Mouse (Mus musculus) thymus, postnatal 0 days (tissue): Measurements from ENCODE around the gene Tmprss9. TPM values are rescaled to one million over a fixed set of nuclear protein-coding genes. Genes with fewer than 3 reads are reported as not detected.

Experiments
- DNase-seq: peaks from one replicate; pipeline ENCODE4 v3.0.0-alpha.2; 2015; ENCODE audit warnings: low spot score
- polyA plus RNA-seq: library from polyadenylated mRNA; unstranded; fragments of >200 nt; fragmentation: Nextera tagmentation; extraction: Ambion mirVana; gene quantifications from 2 replicates; pipeline ENCODE4 v1.2.1, GENCODE M21; 2015

Gene Tmprss9
- polyA plus RNA-seq, 1 experiment from 2014 or later = 0.08 TPM

DNA sequence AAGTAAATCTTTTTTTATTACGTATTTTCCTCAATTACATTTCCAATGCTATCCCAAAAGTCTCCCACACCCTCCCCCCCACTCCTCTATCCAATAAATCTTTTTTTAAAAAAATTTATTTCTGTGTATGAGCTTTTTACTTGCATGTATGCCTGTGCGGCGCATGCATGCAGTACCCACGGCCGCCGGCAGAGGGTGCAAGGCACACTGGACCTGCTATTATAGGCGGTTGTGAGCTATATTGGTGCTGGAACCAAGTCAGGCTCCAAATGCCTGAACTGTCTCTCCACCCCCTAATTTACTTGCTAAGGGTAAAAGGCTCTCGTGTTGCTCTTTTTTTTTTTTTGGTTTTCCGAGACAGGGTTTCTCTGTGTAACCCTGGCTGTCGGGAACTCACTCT is 9.7 kb downstream of the Tmprss9 start:
- DNase-seq = peak; percentile 71

DNA sequence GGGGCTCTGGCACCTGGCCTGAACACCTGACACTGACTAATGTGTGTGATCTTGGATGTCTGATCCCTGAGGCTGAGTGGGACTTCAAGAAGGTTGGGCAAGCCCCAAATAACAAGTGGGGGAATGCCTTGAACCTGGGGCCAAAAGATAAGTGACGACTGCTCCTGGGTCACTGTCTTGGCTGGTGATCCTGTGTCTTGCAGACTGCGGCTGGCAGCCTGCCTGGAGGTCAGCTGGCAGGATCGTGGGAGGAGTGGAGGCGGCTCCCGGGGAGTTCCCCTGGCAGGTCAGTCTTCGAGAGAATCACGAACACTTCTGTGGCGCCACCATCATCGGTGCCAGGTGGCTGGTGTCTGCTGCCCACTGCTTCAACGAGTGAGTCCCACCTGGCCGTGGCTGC is 15.5 kb downstream of the Tmprss9 start:
- no peak for DNase-seq

DNA sequence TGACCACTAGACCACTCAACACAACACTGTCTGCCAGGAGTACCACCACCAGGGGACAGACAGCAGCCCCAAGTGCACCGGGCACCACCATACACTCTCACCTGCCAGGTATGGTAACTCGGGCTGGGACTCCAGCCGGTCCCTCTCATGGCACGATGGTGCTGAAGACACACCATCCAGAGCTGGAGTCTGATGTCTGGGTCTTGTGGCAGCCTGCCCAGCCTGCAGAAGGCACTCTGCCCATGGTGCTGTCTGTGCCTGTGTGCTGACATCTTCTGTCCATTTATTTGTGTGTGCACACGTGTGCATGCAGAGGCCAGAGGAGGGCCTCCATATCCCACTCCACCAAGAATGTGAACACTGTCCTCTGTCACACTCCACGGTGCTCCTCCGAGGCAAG is 23.5 kb downstream of the Tmprss9 start:
- DNase-seq = no peak

DNA sequence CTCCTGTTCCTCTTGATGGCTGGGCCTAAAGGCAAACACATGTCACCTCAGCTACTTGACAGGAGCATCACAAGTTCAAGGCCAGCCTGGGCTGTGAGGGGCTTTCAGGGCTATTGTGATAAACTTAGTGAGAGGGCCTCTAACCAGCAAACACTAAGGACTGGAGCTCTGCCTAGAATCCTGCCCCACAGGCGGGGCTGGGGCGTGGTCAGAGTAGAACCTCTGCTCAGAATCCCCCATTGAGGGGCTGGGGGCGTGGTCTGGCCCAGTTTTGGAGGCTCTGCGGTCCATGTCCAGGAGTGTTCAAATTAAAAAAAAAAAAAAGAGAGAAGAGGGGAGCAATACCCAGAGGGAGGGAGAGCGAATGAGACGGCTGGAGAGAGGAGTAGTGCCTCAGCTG is 24.0 kb downstream of the Tmprss9 start:
- no peak for DNase-seq

DNA sequence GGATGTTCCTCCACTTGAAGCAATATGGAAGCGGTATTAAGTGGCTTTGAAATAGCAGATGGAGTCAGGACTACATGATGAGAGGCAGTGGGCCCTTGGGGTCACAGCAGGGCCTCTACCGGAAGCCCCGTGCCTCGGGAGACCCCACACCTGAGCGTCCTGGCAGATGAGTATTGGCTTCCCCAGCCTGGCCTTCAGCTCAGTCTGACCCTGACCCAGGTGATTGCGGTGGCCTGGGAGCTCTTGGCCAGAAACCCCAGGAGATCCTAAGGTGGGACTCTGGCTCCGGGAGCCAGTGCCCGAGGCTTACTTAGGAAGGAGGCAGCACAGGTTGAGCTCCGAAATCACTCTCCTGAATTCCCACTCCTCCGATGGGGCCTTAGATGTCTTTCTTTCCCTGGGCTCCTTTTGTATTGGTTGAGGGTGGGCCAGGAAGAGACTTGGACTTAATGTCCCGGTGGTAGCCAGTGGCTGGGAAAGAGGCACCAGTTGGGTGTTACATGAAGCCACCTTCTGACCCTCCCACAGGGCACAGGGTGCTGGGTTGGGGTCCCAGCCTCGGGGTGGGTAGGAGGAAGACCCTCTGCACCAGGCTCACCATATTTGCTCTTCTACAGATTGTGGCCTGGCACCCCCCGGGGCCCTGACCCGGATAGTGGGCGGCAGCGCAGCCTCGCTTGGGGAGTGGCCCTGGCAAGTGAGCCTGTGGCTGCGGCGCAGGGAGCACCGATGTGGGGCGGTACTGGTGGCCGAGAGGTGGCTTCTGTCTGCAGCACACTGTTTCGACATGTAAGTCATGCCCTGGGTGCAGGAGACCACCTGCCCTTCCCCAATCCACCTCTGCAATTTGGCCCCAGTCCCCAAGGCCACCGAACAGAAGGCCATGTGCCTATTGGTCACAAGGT is 25.2 kb downstream of the Tmprss9 start:
- no peak for DNase-seq

DNA sequence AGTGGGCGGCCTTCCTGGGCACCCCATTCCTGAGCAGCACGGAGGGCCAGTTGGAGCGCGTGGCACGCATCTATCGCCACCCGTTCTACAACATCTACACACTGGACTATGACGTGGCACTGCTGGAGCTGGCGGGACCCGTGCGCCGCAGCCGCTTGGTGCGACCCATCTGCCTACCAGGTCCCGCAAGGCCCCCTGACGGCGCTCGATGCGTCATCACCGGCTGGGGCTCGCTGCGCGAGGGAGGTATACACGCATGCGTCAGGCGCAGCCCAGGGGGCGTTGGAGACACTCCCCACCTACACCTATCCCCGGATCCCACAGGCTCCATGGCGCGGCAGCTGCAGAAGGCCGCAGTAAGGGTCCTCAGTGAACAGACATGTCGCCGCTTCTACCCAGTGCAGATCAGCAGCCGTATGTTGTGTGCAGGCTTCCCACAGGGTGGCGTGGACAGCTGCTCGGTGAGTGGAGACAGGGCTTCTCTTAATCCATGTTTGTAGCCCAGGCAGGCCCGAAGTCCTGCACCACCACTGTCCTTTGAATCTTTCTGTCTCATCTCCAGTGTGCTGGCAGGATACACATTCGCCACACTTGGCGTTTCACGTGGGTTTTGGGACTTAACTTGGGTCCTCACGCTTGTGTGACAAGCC is 26.3 kb downstream of the Tmprss9 start:
- DNase-seq = no peak

DNA sequence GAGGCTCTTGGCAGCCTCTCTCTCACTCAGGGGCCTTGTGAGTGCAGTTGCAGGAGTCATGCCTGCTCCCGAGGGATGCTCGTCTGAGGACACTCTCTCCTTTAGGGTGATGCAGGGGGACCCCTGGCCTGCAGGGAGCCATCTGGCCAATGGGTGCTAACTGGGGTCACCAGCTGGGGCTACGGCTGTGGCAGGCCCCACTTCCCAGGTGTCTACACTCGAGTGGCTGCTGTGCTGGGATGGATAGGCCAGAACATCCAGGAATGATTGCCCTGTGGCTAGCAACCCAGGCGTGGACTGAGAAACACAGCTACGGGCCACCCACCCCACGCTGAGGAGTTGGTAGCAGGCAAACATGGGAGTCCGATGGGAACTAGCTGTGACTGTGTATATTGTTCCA is 27.4 kb downstream of the Tmprss9 start:
- DNase-seq = no peak

DNA sequence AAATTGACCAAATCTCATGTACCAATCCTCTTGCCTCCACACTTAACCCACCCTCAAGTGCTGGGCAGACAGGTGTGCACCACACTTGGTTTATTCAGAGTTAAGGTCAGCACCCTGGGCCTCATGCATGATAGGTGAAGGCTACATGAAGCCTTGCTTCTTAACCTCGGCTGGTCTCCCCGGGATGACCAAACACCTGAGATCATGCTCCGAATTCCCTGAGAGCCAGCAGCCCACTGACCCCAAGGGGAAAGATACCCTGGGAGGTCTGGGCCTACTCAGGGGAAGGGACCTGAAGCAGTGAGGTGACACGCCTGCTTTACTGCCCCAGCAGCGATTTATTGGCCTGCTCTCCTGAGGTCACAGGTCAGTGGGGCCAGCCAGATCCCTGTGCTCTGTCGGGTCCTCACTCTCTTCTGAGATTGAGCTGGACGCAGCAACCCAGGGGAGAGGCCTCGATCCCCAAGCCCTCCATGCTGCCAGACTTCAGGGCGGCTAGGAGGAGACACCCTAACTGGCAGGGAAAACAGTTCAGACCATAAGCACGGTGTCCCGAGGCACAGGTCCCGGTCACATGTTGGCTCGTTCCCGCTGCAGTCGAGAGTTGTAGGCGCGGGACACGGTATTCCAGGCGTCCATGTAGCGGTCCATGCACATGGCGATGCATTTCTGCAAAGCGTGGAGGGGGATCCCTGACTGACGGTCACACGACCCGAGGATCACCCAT is 28.1 kb downstream of the Tmprss9 start:
- DNase-seq = no peak

DNA sequence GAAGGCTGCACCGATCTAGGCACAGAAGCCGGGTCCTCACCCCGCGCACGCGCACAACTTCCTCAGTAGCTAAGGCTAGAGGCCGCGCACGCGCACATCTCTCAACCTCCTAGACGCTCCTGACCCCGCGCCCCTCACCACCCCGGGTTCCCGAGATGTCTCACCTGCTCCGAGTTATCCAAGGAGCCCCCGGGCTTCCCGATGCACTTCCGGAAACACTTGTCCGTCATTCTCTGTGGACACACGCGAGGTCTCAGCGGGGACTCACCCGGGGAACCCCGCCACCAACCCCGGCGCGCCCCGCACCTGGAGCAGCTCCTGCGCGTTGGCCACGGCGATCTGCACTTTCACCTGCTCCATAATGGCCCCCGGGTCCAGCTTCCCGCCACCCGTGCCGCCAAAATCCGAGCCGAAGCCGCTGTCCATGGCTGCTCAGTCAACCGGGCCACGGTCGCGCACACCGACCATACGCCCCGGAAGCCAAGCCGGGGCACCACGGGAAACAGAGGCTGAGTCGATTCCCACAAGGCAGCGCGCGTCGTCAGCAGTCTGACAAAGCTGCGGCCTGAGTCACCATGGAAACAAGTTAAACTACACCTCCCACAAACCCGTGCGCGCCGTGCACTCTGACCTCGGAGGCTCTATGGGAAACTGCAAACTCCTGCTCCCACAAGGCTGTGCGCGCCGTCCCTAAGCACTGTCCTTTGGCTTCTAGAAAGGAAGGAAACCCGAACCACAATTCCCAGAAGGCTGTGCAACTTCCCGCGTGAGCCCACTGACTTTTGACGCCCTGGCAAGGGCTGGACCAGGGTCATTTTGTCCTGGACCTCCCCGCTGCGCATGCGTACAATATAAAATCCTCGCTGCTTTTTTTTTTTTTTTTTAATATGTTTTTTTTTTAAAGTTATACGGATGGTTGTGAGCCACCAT is 28.9 kb downstream of the Tmprss9 start, which contains the start of gene Timm13:
Gene Timm13, minus strand, starts transcription at position 652 of the 930 bp plus-strand sequence.
- DNase-seq = peak; percentile 99

DNA sequence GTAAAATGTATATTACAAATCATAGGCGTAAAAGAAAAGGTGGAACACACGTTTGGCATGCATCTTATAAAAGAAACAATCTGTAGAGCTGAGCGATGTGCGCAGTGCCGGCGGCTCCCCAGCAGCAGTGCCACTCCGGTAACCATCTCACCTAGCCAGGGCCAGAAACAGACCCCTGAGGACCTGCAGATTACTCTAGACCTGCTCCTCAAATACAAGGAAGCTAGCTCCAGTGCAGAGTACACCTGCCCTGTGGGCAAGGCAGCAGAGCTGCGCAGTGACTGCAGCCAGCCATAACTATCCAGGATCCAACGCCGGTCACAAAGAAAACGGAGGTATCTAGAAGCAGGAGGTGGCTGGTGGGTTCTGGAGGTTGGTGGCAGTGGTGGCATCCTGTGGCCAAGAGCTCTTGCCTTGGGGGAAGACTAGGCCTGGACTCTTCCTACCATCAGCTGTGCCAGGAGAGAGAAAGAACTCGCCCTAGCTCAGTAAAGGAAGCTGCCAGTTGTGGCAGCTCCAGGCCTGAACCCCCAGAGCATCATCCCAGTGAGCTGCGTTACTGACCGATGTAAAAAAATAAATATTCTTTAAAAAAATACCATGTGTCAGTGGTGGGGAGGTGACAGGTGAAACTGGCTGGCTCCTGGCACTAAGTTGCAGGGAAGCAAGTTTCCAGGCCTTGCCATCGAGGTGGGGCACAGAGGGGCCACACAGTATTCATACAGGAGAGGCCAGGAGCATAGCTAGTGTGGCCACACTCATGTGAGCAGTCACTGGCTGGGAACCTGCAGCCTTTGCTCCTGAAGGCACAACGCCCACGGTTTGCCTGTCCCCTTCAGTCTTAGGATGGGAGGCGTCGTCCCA is 30.0 kb downstream of the Tmprss9 start:
- DNase-seq = no peak

DNA sequence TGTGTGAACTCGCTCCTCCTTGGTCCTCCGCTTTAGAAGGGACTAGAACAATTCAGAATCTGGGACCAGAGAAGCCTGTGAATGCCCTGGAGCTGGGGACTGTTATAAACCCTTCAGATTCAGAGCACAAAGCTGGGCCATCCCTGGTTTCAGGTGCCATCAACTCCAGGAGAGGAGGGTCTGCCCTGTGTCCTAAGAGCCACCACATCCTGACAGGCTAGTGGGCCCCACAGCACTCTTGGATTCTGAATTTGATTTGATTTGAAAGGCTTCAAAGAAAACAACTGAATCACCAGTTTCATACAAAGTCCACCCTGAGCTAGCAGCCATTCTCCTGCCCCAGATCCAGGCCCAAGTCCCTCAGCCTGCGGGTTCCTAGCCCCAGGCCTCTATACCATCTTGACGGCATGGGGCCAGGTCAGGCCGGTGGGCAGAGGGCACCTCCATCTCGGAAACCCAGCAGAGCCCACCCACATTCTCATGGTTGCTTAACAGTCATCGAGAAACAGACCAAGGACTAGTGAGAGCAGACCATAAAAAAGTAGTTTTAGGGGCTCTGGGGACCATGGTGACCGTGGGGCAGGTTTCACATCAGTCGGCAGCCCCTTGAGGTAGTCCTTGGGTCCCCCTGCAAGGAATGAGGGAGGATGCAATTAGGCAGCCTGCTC is 30.8 kb downstream of the Tmprss9 start:
- DNase-seq = no peak

DNA sequence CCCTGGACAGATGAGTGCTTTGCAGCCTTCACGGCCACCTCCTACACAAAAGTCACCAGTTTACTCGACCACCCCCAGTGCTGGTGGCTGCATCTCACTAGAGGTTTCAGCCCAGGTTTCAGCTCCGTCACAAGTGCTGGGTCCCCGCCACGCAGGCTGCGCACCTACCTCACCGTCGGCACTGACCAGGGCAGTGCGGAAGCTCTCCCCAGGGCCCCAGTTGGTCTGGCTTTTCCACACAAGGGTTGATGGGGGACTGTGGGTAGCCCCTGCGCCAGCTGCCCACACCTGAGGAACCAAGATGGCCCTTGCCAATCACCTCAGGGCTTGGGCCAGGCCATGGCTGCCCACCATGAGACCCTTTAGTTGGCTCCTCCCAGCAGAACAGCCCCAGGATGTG is 31.6 kb downstream of the Tmprss9 start:
- DNase-seq = no peak

DNA sequence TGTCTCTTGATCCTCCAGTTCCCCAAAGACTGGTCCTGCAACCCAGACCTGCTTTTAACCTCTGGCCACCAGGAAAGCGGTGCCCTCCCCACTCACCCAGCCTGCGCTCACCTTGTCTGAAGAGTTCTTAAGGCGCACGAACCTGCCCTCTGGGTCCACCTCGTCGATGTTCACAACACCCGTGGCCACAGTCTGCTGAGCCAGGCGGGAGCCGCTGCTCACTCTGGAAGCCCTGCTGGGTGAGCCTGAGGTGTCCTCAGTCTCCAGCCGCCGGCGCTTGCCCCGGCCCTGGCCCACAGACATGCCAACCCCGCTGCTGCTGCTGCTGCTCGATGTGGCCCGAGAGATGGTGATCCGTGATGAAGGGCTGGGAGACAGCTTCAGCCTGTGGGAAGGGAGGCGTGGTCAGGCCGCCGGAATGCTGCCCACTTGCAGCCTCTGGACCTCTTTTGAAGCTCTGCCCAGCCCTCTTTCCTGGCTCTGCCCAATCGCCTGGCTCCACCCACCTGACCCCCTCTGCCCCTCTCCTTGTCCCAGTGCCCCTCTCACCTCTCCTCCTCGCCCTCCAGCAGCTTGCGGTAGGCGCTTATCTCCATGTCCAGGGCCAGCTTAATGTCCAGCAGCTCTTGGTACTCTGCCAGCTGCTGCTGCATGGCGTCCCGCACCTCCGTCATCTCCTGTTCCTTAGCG is 32.5 kb downstream of the Tmprss9 start:
- no peak for DNase-seq

DNA sequence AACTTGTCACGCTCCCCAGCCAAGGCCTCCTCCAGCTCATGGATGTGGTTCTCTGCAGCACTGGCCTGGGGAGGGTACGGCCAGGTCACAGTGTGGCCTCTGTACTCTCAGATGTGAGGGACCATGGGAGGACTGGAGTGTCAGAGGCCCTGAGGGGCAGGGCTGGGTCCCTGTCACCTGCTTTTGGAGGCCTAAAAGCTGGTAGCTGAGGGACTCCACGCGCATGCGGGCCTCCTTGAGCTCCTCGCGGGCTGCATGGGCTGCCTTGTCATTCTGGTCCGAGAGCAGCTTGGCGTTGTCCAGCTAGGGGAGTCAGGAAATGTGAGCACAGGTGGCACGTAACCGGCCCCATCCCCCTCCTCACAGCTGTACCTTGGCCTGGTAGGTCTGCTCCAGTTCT is 33.1 kb downstream of the Tmprss9 start:
- DNase-seq = no peak

DNA sequence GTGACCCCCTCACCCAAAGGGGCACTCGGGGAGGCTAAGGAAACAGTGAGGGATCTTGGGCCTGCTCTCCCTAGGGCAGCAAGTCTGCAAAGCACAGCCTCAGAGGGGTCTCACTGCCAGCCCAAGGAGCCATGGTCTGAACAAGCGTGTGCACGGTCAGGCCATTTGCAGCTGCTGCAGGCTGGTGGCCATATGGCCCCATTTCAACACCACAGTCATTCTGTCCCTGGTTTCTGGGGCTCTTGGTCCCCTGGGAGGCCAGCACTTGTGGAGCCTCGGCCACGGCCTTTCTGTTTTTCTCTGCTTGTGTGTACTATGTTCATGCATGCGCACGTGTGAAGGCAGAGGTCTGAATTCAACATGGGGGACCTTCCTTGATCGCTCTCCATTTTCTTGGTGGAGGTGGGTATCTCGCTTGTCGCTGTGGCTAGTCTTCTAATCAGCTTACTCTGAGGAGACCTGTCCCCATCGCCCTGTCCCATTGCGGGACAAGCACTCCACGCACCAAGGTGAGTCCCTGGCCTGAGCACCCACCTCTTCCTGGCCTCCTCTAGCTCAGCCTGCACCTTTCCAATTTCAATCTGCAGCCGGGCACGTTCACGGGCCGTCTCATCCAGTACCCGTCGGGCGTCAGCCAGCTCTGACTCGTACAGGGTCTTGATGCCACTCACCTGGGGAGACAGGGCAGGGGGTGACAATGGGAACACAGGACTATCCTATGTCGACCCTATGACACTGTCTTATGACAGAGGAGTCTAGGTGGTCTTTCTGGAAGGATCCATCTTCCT is 37.9 kb downstream of the Tmprss9 start:
- DNase-seq = no peak

DNA sequence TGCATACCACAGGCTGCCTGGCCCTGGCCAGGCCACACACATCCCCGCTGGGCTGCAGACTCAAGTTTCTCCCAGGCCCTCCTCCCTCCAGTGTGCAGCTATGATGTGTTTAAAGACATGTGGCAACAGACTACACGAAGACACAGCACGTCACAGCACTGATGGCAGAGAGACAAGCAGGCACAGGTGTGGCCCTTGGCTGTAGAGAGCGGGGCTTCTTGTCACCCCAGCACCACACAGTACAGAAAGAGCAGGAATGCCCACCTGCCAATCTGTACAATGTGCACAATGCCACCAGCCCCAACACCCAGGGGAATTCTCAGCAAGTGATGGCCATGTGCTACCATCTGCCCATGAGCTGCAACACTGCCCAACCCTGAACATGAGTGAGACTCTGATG is 39.7 kb downstream of the Tmprss9 start:
- no peak for DNase-seq

DNA sequence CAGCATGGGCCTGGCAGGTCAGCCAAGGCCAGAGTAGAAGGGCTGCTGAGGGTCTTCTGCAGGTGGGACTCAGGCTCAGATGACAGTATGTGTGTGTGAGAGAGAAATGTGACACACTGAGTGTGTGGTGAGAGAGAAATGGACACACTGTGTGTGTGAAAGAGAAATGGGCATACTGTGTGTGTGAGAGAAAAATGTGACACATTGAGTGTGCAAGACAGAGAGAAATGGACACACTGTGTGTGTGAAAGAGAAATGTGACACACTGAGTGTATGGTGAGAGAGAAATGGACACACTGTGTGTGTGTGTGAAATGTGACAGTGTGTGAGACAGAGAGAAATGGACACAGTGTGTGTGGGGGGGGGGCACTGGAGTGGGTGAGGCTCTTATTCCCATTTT is 40.2 kb downstream of the Tmprss9 start:
- DNase-seq = no peak
